Mouse (Mus musculus): Measurements from ENCODE around the gene Gm20388.

- no peak for TF ChIP-seq CHD2 (IDR thresholded peaks at IDR 0.05; ENCODE audit: low read depth, low read length)
- no peak for TF ChIP-seq MAFK (IDR thresholded peaks at IDR 0.05; ENCODE audit: insufficient read depth, low read depth, low read length)
Measured at GRCm38 (mm10) chr8:121811931-121812570, 1901.4 kb downstream of the Gm20388 start.
